Mouse (Mus musculus): ENCODE data around the gene Dhrs11. TPM values are rescaled to one million over a fixed set of nuclear protein-coding genes. Genes with fewer than 3 reads are reported as not detected.
A peak's percentile ranks its signal among the peaks of the same experiment; 100 is the strongest.
"Not testable (repeated sequence)": the region's sequence is repeated elsewhere in the genome, so short reads cannot be mapped to it uniquely, and the experiment has no call there.

Gene Dhrs11
- 73.8 and 81.8 TPM in 2 replicates for polyA plus RNA-seq (2015; fragmentation: Nextera tagmentation; extraction: Ambion mirVana)

- peak within 1 kb of the TSS; percentile 64 for H3K4me3 ChIP-seq (ENCODE audit: low read length)
- no peaks in the 10 kb centered on the region for H3K9me3 ChIP-seq (replicated peaks; ENCODE audit: control insufficient read depth, low read length)
- peak within 1 kb of the TSS; percentile 77 for H3K9ac ChIP-seq (ENCODE audit: low read length)
- ATAC-seq (replicated peaks; ENCODE audit: extremely low read depth, insufficient read depth, low FRiP score) = peak; percentile 92
- under 1% methylated on average over 62 of the region's 62 CpGs for WGBS
- peak within 1 kb of the TSS; percentile 98 for H3K27ac ChIP-seq (ENCODE audit: low read length)
- H3K27me3 ChIP-seq (ENCODE audit: control insufficient read depth, insufficient read depth, low read length) = no peaks in the 10 kb centered on the region
- H3K4me1 ChIP-seq (ENCODE audit: control insufficient read depth, insufficient read depth, low read length) = peaks cover 34% of the 10 kb centered on the region
- H3K4me2 ChIP-seq (ENCODE audit: low read depth, low read length) = peak within 1 kb of the TSS; percentile 83
- peaks cover 19% of the 10 kb centered on the region for H3K36me3 ChIP-seq (ENCODE audit: control insufficient read depth, insufficient read depth)
Measured at GRCm38 (mm10) chr11:84828516-84829399, at the start of gene Dhrs11. TSS of gene Dhrs11 (minus strand) at chr11:84828994.

GRCm38 (mm10) chr11:84876020-84876419 is 47.2 kb upstream of the Dhrs11 start:
- not testable (repeated sequence) for H3K4me2 ChIP-seq (ENCODE audit: low read depth, low read length); H3K36me3 ChIP-seq (ENCODE audit: control insufficient read depth, insufficient read depth); H3K9ac ChIP-seq (ENCODE audit: low read length); H3K9me3 ChIP-seq (replicated peaks; ENCODE audit: control insufficient read depth, low read length); H3K27ac ChIP-seq (ENCODE audit: low read length); ATAC-seq (replicated peaks; ENCODE audit: extremely low read depth, insufficient read depth, low FRiP score); H3K27me3 ChIP-seq (ENCODE audit: control insufficient read depth, insufficient read depth, low read length); H3K4me3 ChIP-seq (ENCODE audit: low read length)
- no CpG with 5 or more reads among the region's 1 CpGs for WGBS
- peaks cover 13% of the 10 kb centered on the region for H3K4me1 ChIP-seq (ENCODE audit: control insufficient read depth, insufficient read depth, low read length)

- ATAC-seq (replicated peaks; ENCODE audit: extremely low read depth, insufficient read depth, low FRiP score) = no peak
- no peak overlapping the region for H3K4me2 ChIP-seq (ENCODE audit: low read depth, low read length)
- 78% methylated on average over 1 of the region's 1 CpGs for WGBS
Measured at GRCm38 (mm10) chr11:84873042-84873833, 44.4 kb upstream of the Dhrs11 start.

GRCm38 (mm10) chr11:84871548-84872069 is 42.8 kb upstream of the Dhrs11 start:
- ATAC-seq (replicated peaks; ENCODE audit: extremely low read depth, insufficient read depth, low FRiP score) = no peak

More at GRCm38 (mm10) chr11:84873042-84873833, 44.4 kb upstream of the Dhrs11 start:
- no peaks in the 10 kb centered on the region for H3K36me3 ChIP-seq (ENCODE audit: control insufficient read depth, insufficient read depth)
- H3K4me3 ChIP-seq (ENCODE audit: low read length) = no peak overlapping the region
- H3K27me3 ChIP-seq (ENCODE audit: control insufficient read depth, insufficient read depth, low read length) = no peaks in the 10 kb centered on the region
- H3K9me3 ChIP-seq (replicated peaks; ENCODE audit: control insufficient read depth, low read length) = no peaks in the 10 kb centered on the region
- H3K27ac ChIP-seq (ENCODE audit: low read length) = no peak overlapping the region
- no peak overlapping the region for H3K9ac ChIP-seq (ENCODE audit: low read length)
- H3K4me1 ChIP-seq (ENCODE audit: control insufficient read depth, insufficient read depth, low read length) = peaks cover 12% of the 10 kb centered on the region

DNA sequence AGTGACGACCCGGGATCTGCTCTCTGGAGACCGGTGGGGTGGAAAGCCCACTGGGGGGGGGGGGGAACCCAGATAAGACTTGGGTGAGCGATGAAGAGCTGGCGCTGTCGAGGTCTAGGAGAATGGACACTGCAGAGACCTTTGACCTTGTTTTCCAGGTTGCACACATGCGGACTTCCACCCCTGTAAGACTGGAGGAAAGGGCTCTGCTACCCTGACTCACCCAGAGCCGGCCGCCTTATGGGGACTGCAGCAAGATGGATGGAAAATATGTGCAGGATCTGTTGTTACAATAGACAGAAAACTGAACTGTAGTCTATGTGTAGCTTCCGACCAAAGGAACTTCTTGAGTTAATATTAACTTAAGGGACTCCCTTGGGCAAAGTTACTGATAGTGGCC is 42.3 kb upstream of the Dhrs11 start:
- peak overlapping the region; percentile 78 for H3K4me2 ChIP-seq (ENCODE audit: low read depth, low read length)
- peak; percentile 14 for ATAC-seq (replicated peaks; ENCODE audit: extremely low read depth, insufficient read depth, low FRiP score)

More at GRCm38 (mm10) chr11:84871548-84872069, 42.8 kb upstream of the Dhrs11 start:
- peaks cover 17% of the 10 kb centered on the region for H3K4me1 ChIP-seq (ENCODE audit: control insufficient read depth, insufficient read depth, low read length)
- peak overlapping the region; percentile 94 for H3K9ac ChIP-seq (ENCODE audit: low read length)
- WGBS = 70% methylated on average over 4 of the region's 4 CpGs
- H3K27me3 ChIP-seq (ENCODE audit: control insufficient read depth, insufficient read depth, low read length) = no peaks in the 10 kb centered on the region
- H3K9me3 ChIP-seq (replicated peaks; ENCODE audit: control insufficient read depth, low read length) = no peaks in the 10 kb centered on the region
- peak overlapping the region; percentile 100 for H3K27ac ChIP-seq (ENCODE audit: low read length)
- peak overlapping the region; percentile 78 for H3K4me2 ChIP-seq (ENCODE audit: low read depth, low read length)
- no peaks in the 10 kb centered on the region for H3K36me3 ChIP-seq (ENCODE audit: control insufficient read depth, insufficient read depth)
- H3K4me3 ChIP-seq (ENCODE audit: low read length) = peak overlapping the region; percentile 98

GRCm38 (mm10) chr11:84870337-84871043 is 41.7 kb upstream of the Dhrs11 start, which contains the start of gene Ggnbp2:
TSS of gene Ggnbp2 (minus strand) at chr11:84870817.
- Histone ChIP-seq H3K27ac (ENCODE audit: low read length) (peak within 1 kb of the TSS; percentile 100), H3K4me2 (ENCODE audit: low read depth, low read length) (peak within 1 kb of the TSS; percentile 88), H3K27me3 (ENCODE audit: control insufficient read depth, insufficient read depth, low read length) (no peaks in the 10 kb centered on the region), H3K9ac (ENCODE audit: low read length) (peak within 1 kb of the TSS; percentile 96), H3K9me3 (replicated peaks; ENCODE audit: control insufficient read depth, low read length) (no peaks in the 10 kb centered on the region), H3K36me3 (ENCODE audit: control insufficient read depth, insufficient read depth) (no peaks in the 10 kb centered on the region), H3K4me3 (ENCODE audit: low read length) (peak within 1 kb of the TSS; percentile 98), H3K4me1 (ENCODE audit: control insufficient read depth, insufficient read depth, low read length) (peaks cover 22% of the 10 kb centered on the region)
- peak; percentile 87 for ATAC-seq (replicated peaks; ENCODE audit: extremely low read depth, insufficient read depth, low FRiP score)
- WGBS = 1% methylated on average over 58 of the region's 62 CpGs

More for the DNA sequence above, 42.3 kb upstream of the Dhrs11 start:
- Histone ChIP-seq H3K36me3 (ENCODE audit: control insufficient read depth, insufficient read depth) (no peaks in the 10 kb centered on the region), H3K27me3 (ENCODE audit: control insufficient read depth, insufficient read depth, low read length) (no peaks in the 10 kb centered on the region), H3K27ac (ENCODE audit: low read length) (peak overlapping the region; percentile 100), H3K4me3 (ENCODE audit: low read length) (peak overlapping the region; percentile 98), H3K9me3 (replicated peaks; ENCODE audit: control insufficient read depth, low read length) (no peaks in the 10 kb centered on the region), H3K9ac (ENCODE audit: low read length) (peak overlapping the region; percentile 94), H3K4me1 (ENCODE audit: control insufficient read depth, insufficient read depth, low read length) (peaks cover 20% of the 10 kb centered on the region)
- 0% methylated on average over 10 of the region's 10 CpGs for WGBS

DNA sequence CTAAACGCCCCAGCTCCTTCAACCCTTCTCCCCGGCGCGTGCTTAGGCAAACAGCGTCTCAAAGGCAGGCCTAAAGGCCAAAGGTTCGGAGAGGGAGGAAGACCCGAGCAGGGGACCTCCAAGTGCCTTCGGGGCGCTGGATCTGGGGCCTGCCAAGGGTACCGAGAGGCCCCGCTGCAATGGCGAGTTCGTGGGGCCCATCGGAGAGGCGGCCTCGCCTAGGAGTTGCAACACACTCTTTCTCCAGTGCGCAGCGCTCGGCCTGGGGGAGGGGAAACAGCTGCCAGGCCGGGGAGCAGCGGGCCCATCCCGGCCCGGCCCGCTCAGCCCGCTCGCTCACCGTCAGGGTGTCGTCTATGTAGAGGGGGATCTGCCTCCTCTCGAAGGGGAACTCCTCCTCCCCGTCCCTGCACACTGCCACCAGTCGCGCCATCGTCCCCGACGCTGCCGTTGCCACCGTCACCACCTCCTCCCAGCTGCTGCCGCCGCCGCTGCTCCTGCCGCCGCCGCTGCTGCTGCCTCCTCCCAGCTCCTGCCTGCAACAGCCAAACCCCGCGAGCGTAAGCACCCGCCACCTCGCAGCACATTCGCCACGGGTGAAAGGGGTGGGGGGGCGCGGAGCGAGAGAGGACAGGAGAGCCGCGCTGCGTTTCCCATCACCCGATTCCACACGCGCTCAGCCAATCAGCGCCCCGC is 40.9 kb upstream of the Dhrs11 start:
- no peaks in the 10 kb centered on the region for H3K36me3 ChIP-seq (ENCODE audit: control insufficient read depth, insufficient read depth)
- no peaks in the 10 kb centered on the region for H3K27me3 ChIP-seq (ENCODE audit: control insufficient read depth, insufficient read depth, low read length)
- peak overlapping the region; percentile 96 for H3K9ac ChIP-seq (ENCODE audit: low read length)
- H3K4me2 ChIP-seq (ENCODE audit: low read depth, low read length) = peak overlapping the region; percentile 88
- H3K27ac ChIP-seq (ENCODE audit: low read length) = peak overlapping the region; percentile 96
- H3K4me1 ChIP-seq (ENCODE audit: control insufficient read depth, insufficient read depth, low read length) = peaks cover 22% of the 10 kb centered on the region
- WGBS = under 1% methylated on average over 61 of the region's 61 CpGs
- H3K9me3 ChIP-seq (replicated peaks; ENCODE audit: control insufficient read depth, low read length) = no peaks in the 10 kb centered on the region
- H3K4me3 ChIP-seq (ENCODE audit: low read length) = peak overlapping the region; percentile 98
- peak; percentile 77 for ATAC-seq (replicated peaks; ENCODE audit: extremely low read depth, insufficient read depth, low FRiP score)

DNA sequence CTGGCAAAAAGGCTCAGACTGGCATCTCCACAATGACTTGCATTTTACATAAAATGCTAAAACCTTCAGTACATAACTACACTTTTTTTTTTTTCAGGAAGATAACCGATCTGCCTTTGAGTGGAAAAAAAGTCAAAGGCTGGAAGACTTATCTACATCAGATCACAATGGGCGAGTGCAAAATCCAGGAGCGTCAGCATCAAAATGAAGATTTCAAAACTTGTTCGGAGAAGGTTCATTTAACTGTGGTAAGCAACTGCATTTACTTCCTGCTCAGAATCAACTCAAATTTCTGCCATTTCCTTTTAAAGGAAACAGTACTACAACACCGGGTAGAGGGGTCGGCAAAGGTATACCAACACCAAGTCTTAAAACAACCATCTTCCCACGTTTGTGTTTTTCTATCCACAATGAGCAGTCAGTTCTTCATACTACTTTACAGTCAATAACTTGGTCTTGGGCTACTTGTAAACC is 40.0 kb upstream of the Dhrs11 start:
- ATAC-seq (replicated peaks; ENCODE audit: extremely low read depth, insufficient read depth, low FRiP score) = no peak
- Histone ChIP-seq H3K9me3 (replicated peaks; ENCODE audit: control insufficient read depth, low read length) (no peaks in the 10 kb centered on the region), H3K4me2 (ENCODE audit: low read depth, low read length) (peak overlapping the region; percentile 88), H3K27ac (ENCODE audit: low read length) (peak overlapping the region; percentile 96), H3K4me1 (ENCODE audit: control insufficient read depth, insufficient read depth, low read length) (peaks cover 22% of the 10 kb centered on the region), H3K27me3 (ENCODE audit: control insufficient read depth, insufficient read depth, low read length) (no peaks in the 10 kb centered on the region), H3K36me3 (ENCODE audit: control insufficient read depth, insufficient read depth) (no peaks in the 10 kb centered on the region), H3K9ac (ENCODE audit: low read length) (peak overlapping the region; percentile 96), H3K4me3 (ENCODE audit: low read length) (peak overlapping the region; percentile 98)
- 4% methylated on average over 7 of the region's 7 CpGs for WGBS

Measured in heart, embryonic 16.5 days (tissue).